ENCODE assay signal across 8 mouse cellular contexts in genomic region chr10:122680387-122681084, GRCm38 (mm10). TPM values are rescaled to one million over a fixed set of nuclear protein-coding genes. Genes with fewer than 3 reads are reported as not detected.
A peak's percentile ranks its signal among the peaks of the same experiment; 100 is the strongest.
DNase-seq lines count a peak whose midpoint lies in the region; ATAC-seq and TF ChIP-seq lines count a peak whose summit lies in the region.

No protein-coding gene starts in this region.

- no peak for TF ChIP-seq CTCF in brain, embryonic 14.5 days (IDR thresholded peaks at IDR 0.05; ENCODE audit: borderline replicate concordance, extremely low read depth, insufficient read depth, insufficient read length)

- peak; percentile 16; the same call in 1 of the 2 replicates for ATAC-seq in forebrain, embryonic 13.5 days
- no peak for ATAC-seq in liver, embryonic 16.5 days (ENCODE audit: low read depth)
- peak; percentile 35; the same call in 1 of the 2 replicates for ATAC-seq in neural tube, embryonic 12.5 days (ENCODE audit: low FRiP score, low read depth)

- H3K9me3 ChIP-seq in forebrain, embryonic 13.5 days (replicated peaks) = no peaks in the 10 kb centered on the region
- no peaks in the 10 kb centered on the region for H3K9me3 ChIP-seq in hindbrain, embryonic 10.5 days
- no peaks in the 10 kb centered on the region for H3K9me3 ChIP-seq in liver, embryonic 16.5 days (replicated peaks; ENCODE audit: control insufficient read depth, low read length)
- H3K9me3 ChIP-seq in neural tube, embryonic 12.5 days = no peaks in the 10 kb centered on the region

- H3K27ac ChIP-seq in forebrain, embryonic 13.5 days = no peak overlapping the region; the same call in 1 of the 2 replicates
- peak overlapping the region; percentile 57; the same call in 1 of the 2 replicates for H3K27ac ChIP-seq in hindbrain, embryonic 10.5 days
- H3K27ac ChIP-seq in liver, embryonic 16.5 days (ENCODE audit: low read length) = no peak overlapping the region
- H3K27ac ChIP-seq in neural tube, embryonic 12.5 days = no peak overlapping the region

- peak; percentile 38 for DNase-seq in 416B (ENCODE audit: low read depth)
- peak; percentile 74 for DNase-seq in brain, embryonic 14.5 days (ENCODE audit: low read depth)
- peak; percentile 35 for DNase-seq in hindbrain, embryonic 10.5 days (ENCODE audit: low spot score)
- peak; percentile 54 to 69 for DNase-seq in layer of hippocampus, adult 18-20 months (ENCODE audit: low spot score in 2 of 2)
- DNase-seq in MN1 (ENCODE audit: low spot score) = no peak

- peaks cover 17% of the 10 kb centered on the region; the same call in 1 of the 2 replicates for H3K4me1 ChIP-seq in forebrain, embryonic 13.5 days
- H3K4me1 ChIP-seq in hindbrain, embryonic 10.5 days (replicated peaks) = peaks cover 28% of the 10 kb centered on the region
- no peaks in the 10 kb centered on the region; the same call in none of the 2 replicates for H3K4me1 ChIP-seq in liver, embryonic 16.5 days (ENCODE audit: control insufficient read depth, low read depth, low read length)
- peaks cover 17% of the 10 kb centered on the region for H3K4me1 ChIP-seq in neural tube, embryonic 12.5 days

- peak overlapping the region; percentile 90 for H3K4me2 ChIP-seq in forebrain, embryonic 13.5 days
- peak overlapping the region; percentile 71 for H3K4me2 ChIP-seq in liver, embryonic 16.5 days (ENCODE audit: low read depth, low read length)
- peak overlapping the region; percentile 96 for H3K4me2 ChIP-seq in neural tube, embryonic 12.5 days (replicated peaks)

- peak overlapping the region; percentile 86 for H3K9ac ChIP-seq in forebrain, embryonic 13.5 days
- no peak overlapping the region for H3K9ac ChIP-seq in liver, embryonic 16.5 days (ENCODE audit: low read depth, low read length)
- peak overlapping the region; percentile 51 for H3K9ac ChIP-seq in neural tube, embryonic 12.5 days

- no peak for TF ChIP-seq POLR2A in brain, embryonic 14.5 days (IDR thresholded peaks at IDR 0.05; ENCODE audit: borderline replicate concordance, extremely low read depth, insufficient read depth, insufficient read length, poor library complexity, severe bottlenecking)

- H3K4me3 ChIP-seq in forebrain, embryonic 13.5 days = peak overlapping the region; percentile 75
- peak overlapping the region; percentile 87 for H3K4me3 ChIP-seq in hindbrain, embryonic 10.5 days
- H3K4me3 ChIP-seq in liver, embryonic 16.5 days (ENCODE audit: low read depth, low read length) = peak overlapping the region; percentile 64
- peak overlapping the region; percentile 86 for H3K4me3 ChIP-seq in neural tube, embryonic 12.5 days

- peaks cover 10% of the 10 kb centered on the region; the same call in 1 of the 2 replicates for H3K27me3 ChIP-seq in forebrain, embryonic 13.5 days
- peaks cover 45% of the 10 kb centered on the region for H3K27me3 ChIP-seq in hindbrain, embryonic 10.5 days (ENCODE audit: insufficient read depth, poor library complexity, severe bottlenecking)
- peaks cover 29% of the 10 kb centered on the region for H3K27me3 ChIP-seq in liver, embryonic 16.5 days (ENCODE audit: control insufficient read depth, insufficient read depth, low read depth, low read length)
- H3K27me3 ChIP-seq in neural tube, embryonic 12.5 days (replicated peaks) = no peaks in the 10 kb centered on the region; the same call in none of the 2 replicates

- H3K36me3 ChIP-seq in forebrain, embryonic 13.5 days (ENCODE audit: poor library complexity, severe bottlenecking) = no peaks in the 10 kb centered on the region
- H3K36me3 ChIP-seq in hindbrain, embryonic 10.5 days = no peaks in the 10 kb centered on the region
- no peaks in the 10 kb centered on the region for H3K36me3 ChIP-seq in liver, embryonic 16.5 days (ENCODE audit: control insufficient read depth, insufficient read depth)
- no peaks in the 10 kb centered on the region for H3K36me3 ChIP-seq in neural tube, embryonic 12.5 days

- 3% methylated on average over 18 of the region's 19 CpGs for WGBS in forebrain, embryonic 13.5 days
- under 1% methylated on average over 18 of the region's 19 CpGs for WGBS in hindbrain, embryonic 10.5 days
- WGBS in liver, embryonic 16.5 days (ENCODE audit: insufficient replicate concordance) = 6% methylated on average over 18 of the region's 19 CpGs
- WGBS in neural tube, embryonic 12.5 days = 3% methylated on average over 19 of the region's 19 CpGs

RNA-seq across cellular contexts. Expression of gene Ppm1h, which starts 2.0 kb away (rescaled TPM):
- 5.9 and 13.4 TPM in 2 replicates for polyA plus RNA-seq in brain, embryonic 14.5 days (2012; rRNA removed)
- 6.5 and 7.0 TPM in 2 replicates for polyA plus RNA-seq in forebrain, embryonic 13.5 days (2015; fragmentation: Nextera tagmentation; extraction: Ambion mirVana)
- 3.7 and 5.8 TPM in 2 replicates for polyA plus RNA-seq in hindbrain, embryonic 10.5 days (2016; fragmentation: Nextera tagmentation; extraction: Ambion mirVana)
- 10 to 100 TPM; 68.7 to 70.3 TPM for total RNA-seq in layer of hippocampus, adult 18-20 months (2021)
- polyA plus RNA-seq in liver, embryonic 16.5 days (2015; fragmentation: Nextera tagmentation; extraction: Ambion mirVana) = 2.2 and 2.7 TPM in 2 replicates
- polyA plus RNA-seq in neural tube, embryonic 12.5 days (2016; fragmentation: Nextera tagmentation; extraction: Ambion mirVana) = 18.4 and 20.5 TPM in 2 replicates
